ENCODE assay signal across 14 mouse cellular contexts in the genomic region with DNA sequence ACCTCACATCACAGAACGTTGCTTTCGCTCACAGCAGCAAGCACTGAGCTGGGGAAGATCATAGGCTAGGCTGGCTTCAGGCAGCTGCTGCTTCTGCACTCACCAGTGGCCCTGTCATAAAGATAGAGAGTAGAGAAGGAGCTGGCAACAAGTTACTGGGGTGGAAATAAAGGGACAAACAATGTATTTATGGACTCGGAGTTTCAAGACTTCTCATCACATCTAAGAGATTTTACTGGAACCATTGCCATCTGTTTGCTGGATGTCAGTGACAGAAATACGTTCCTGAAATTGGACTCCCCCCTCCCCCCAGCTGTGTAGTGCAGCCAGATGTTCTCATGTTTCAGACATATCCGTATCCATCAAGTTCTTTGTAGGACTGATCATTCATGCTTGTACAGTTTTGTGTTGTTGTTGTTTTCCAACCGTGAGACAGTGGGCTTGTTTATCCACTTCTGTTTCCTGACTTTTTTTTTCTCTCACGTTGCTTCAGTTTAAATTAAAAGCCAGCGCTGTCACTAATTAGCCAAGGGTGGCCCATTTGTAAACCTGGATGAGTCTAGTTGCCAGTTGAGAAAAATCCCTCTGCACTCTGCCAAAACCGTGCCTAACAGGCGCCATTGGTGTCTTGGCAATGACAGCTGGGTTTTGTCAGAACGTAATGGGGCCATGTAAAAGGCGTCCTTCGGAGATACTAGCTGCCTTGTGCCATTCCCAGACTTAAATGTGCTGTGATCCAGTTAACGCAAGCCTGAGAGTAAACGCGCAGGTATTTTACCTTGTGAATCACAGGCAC.
DNase-seq lines count a peak whose midpoint lies in the region; ATAC-seq and TF ChIP-seq lines count a peak whose summit lies in the region.
"Had no signal": no experiment of that assay in that cellular context is flagged by ENCODE, and none has a peak within 500 bp of the region (broad histone marks: within the 10 kb centered on the region; RNA-seq: fewer than 3 reads in every experiment).

No protein-coding gene starts in this region.

- peak; percentile 91 for ATAC-seq in lung, embryonic 14.5 days (ENCODE audit: insufficient read depth)
- no peak for ATAC-seq in limb, embryonic 11.5 days (ENCODE audit: insufficient number of reproducible peaks, low FRiP score, low TSS enrichment, low read depth)
- ATAC-seq in erythroblast, adult 5-6 weeks (replicated peaks; ENCODE audit: low FRiP score, poor library complexity, severe bottlenecking), result no peak
- ATAC-seq: CD4-positive, CD25-positive, alpha-beta regulatory T cell, adult 4 months; midbrain, embryonic 13.5 days had no signal

- peak overlapping the region; percentile 31; the same call in 1 of the 2 replicates for H3K4me2 ChIP-seq in lung, embryonic 14.5 days
- no peak overlapping the region for H3K4me2 ChIP-seq in limb, embryonic 11.5 days (ENCODE audit: low read depth, severe bottlenecking)
- H3K4me2 ChIP-seq: forebrain, embryonic 12.5 days; liver, embryonic 11.5 days; midbrain, embryonic 13.5 days had no signal

- peak overlapping the region; percentile 73; the same call in 1 of the 2 replicates for H3K27ac ChIP-seq in lung, embryonic 14.5 days (ENCODE audit: low read depth)
- H3K27ac ChIP-seq in limb, embryonic 11.5 days (replicated peaks; ENCODE audit: low read depth, low read length), result no peak overlapping the region
- H3K27ac ChIP-seq: forebrain, embryonic 12.5 days; midbrain, embryonic 13.5 days; stomach, postnatal 0 days had no signal

- H3K4me3 ChIP-seq in lung, embryonic 14.5 days (ENCODE audit: low read depth, low read length), result no peak overlapping the region
- H3K4me3 ChIP-seq in limb, embryonic 11.5 days (ENCODE audit: low read depth, low read length), result no peak overlapping the region
- H3K4me3 ChIP-seq: forebrain, embryonic 12.5 days; midbrain, embryonic 13.5 days had no signal

- no peaks in the 10 kb centered on the region for H3K4me1 ChIP-seq in lung, embryonic 14.5 days (ENCODE audit: insufficient read depth)
- peaks cover 7% of the 10 kb centered on the region for H3K4me1 ChIP-seq in limb, embryonic 11.5 days (ENCODE audit: control insufficient read depth, insufficient read depth, low read length)
- H3K4me1 ChIP-seq: midbrain, embryonic 13.5 days had no signal

- H3K9me3 ChIP-seq in lung, embryonic 14.5 days (ENCODE audit: low read depth, low read length), result no peaks in the 10 kb centered on the region
- H3K9me3 ChIP-seq in limb, embryonic 11.5 days (ENCODE audit: control insufficient read depth, low read length), result no peaks in the 10 kb centered on the region
- H3K9me3 ChIP-seq: forebrain, embryonic 12.5 days; midbrain, embryonic 13.5 days had no signal

- H3K36me3 ChIP-seq in lung, embryonic 14.5 days (ENCODE audit: insufficient read depth), result no peaks in the 10 kb centered on the region
- no peaks in the 10 kb centered on the region for H3K36me3 ChIP-seq in limb, embryonic 11.5 days (ENCODE audit: control insufficient read depth, insufficient read depth, low read length)
- H3K36me3 ChIP-seq: forebrain, embryonic 12.5 days; midbrain, embryonic 13.5 days had no signal

- DNase-seq in lung, embryonic 14.5 days, result peak; percentile 85
- DNase-seq in lung, postnatal 25 days (ENCODE audit: low spot score), result no peak
- peak; percentile 45 for DNase-seq in embryo, embryonic 11 days
- DNase-seq in kidney, adult 18-20 months, result peak; percentile 9
- peak; percentile 30 for DNase-seq in limb, embryonic 11.5 days (ENCODE audit: low spot score)
- DNase-seq in spleen, postnatal 14 days (ENCODE audit: low spot score in 2 of 2), result no peak
- DNase-seq in left cerebral cortex, postnatal 14 days (ENCODE audit: low spot score in 2 of 2), result no peak
- DNase-seq: right cerebral cortex, postnatal 4 days had no signal

- H3K27me3 ChIP-seq in lung, embryonic 14.5 days (ENCODE audit: insufficient read depth, low read length), result no peaks in the 10 kb centered on the region
- no peaks in the 10 kb centered on the region for H3K27me3 ChIP-seq in limb, embryonic 11.5 days (ENCODE audit: control insufficient read depth, insufficient read depth, low read length)
- H3K27me3 ChIP-seq: forebrain, embryonic 12.5 days; midbrain, embryonic 13.5 days had no signal

- intact Hi-C loops in left cerebral cortex, postnatal 14 days (cut with DNase I), result no loop called here

- 32% methylated on average over 16 of the region's 16 CpGs for WGBS in lung, embryonic 14.5 days
- WGBS in limb, embryonic 11.5 days, result 42% methylated on average over 16 of the region's 16 CpGs

- TF ChIP-seq CTCF in lung, embryonic 14.5 days (IDR thresholded peaks at IDR 0.05; ENCODE audit: low read depth), result no peak

- H3K9ac ChIP-seq in lung, embryonic 14.5 days, result no peak overlapping the region
- H3K9ac ChIP-seq in limb, embryonic 11.5 days (ENCODE audit: low read length), result no peak overlapping the region
- H3K9ac ChIP-seq: forebrain, embryonic 12.5 days; midbrain, embryonic 13.5 days had no signal

Comparison
In these comparisons a context has a peak if more than half of its experiments do, and no peak if none do; other contexts are left out.
1. DNase-seq: peak in lung, embryonic 14.5 days (single experiment), embryo, embryonic 11 days (single experiment), kidney, adult 18-20 months (single experiment) and limb, embryonic 11.5 days (single experiment); none in lung, postnatal 25 days (single experiment), spleen, postnatal 14 days (0 of 2) and left cerebral cortex, postnatal 14 days (0 of 2).